Mouse (Mus musculus) CH12.LX (cell line): Measurements from ENCODE around the gene Spsb4. TPM values are rescaled to one million over a fixed set of nuclear protein-coding genes. Genes with fewer than 3 reads are reported as not detected.
A peak's percentile ranks its signal among the peaks of the same experiment; 100 is the strongest.

Experiments
- DNase-seq: peaks from one replicate; pipeline ENCODE4 v3.0.0-alpha.2; 2013; ENCODE audit errors: extremely low read depth
- H3K27ac ChIP-seq: 2 replicates; pipeline ENCODE4 v1.5.1; 2012; ENCODE audit warnings: low read depth, mild to moderate bottlenecking, control low read depth, moderate library complexity; ENCODE audit not compliant: insufficient read depth
- H3K27me3 ChIP-seq: replicated peaks from 2 replicates; pipeline ENCODE3; 2012; ENCODE audit warnings: inconsistent platforms
- H3K36me3 ChIP-seq, 2 experiments: replicated peaks in 1 of 2; 2 replicates each; pipeline versions ENCODE3 to v1.6.1; 2012; ENCODE audit warnings: inconsistent platforms in 1 of 2, low read length in 1 of 2, mild to moderate bottlenecking in 1 of 2, mixed read lengths in 1 of 2, moderate library complexity in 1 of 2; ENCODE audit not compliant: control insufficient read depth in 1 of 2, insufficient read depth in 1 of 2
- H3K4me1 ChIP-seq, 2 experiments: 2 replicates each; pipeline ENCODE4 v1.6.1; 2012; ENCODE audit warnings: inconsistent platforms in 1 of 2, moderate library complexity in 1 of 2; ENCODE audit not compliant: insufficient read depth in 2 of 2, control insufficient read depth in 1 of 2
- H3K4me2 ChIP-seq: 2 replicates; pipeline ENCODE4 v1.6.1; 2012; ENCODE audit warnings: low read depth, mild to moderate bottlenecking, control low read depth; ENCODE audit not compliant: poor library complexity, insufficient read depth, severe bottlenecking
- H3K4me3 ChIP-seq, 3 experiments: fragments of 150-350 bp in 1 of 3; sonication (generic) in 1 of 3; replicated peaks in 1 of 3; 2 replicates each; pipeline versions ENCODE3 to v1.5.1; 2011 to 2012; ENCODE audit warnings: low read depth in 2 of 3, low read length in 2 of 3, mild to moderate bottlenecking in 2 of 3, moderate library complexity in 2 of 3, control low read depth in 1 of 3, improper control_type of control experiment in 1 of 3, inconsistent platforms in 1 of 3, mixed read lengths in 1 of 3; ENCODE audit not compliant: poor library complexity in 1 of 3
- H3K79me2 ChIP-seq: replicated peaks from 2 replicates; pipeline ENCODE4 v1.6.1; 2012; ENCODE audit warnings: mild to moderate bottlenecking, moderate library complexity; ENCODE audit not compliant: control insufficient read depth, poor library complexity, insufficient read depth, severe bottlenecking; ENCODE audit errors: extremely low read depth
- H3K9ac ChIP-seq: 2 replicates; pipeline ENCODE4 v1.6.1; 2012; ENCODE audit warnings: low read depth, mild to moderate bottlenecking, control low read depth, moderate library complexity; ENCODE audit not compliant: insufficient read depth
- H3K9me3 ChIP-seq: replicated peaks from 2 replicates; pipeline ENCODE3; 2012; ENCODE audit warnings: low read length, inconsistent platforms, mixed read lengths
- BHLHE40 ChIP-seq: IDR thresholded peaks from 2 replicates; pipeline ENCODE4 v1.6.1; 2011; ENCODE audit warnings: mild to moderate bottlenecking, low read depth, low read length, improper control_type of control experiment
- CHD1 ChIP-seq: IDR thresholded peaks from 2 replicates; pipeline ENCODE4 v1.6.1; 2012; ENCODE audit warnings: low read depth, low read length, improper control_type of control experiment, inconsistent platforms
- CTCF ChIP-seq, 2 experiments: IDR thresholded peaks in 1 of 2; conservative IDR thresholded peaks in 1 of 2; 2 replicates each; pipeline ENCODE4 v1.5.1; 2011 to 2012; ENCODE audit warnings: low read depth in 2 of 2, low read length in 2 of 2, improper control_type of control experiment in 1 of 2, inconsistent platforms in 1 of 2, mild to moderate bottlenecking in 1 of 2, moderate library complexity in 1 of 2
- EP300 ChIP-seq: IDR thresholded peaks from 2 replicates; pipeline ENCODE4 v1.6.1; 2011; ENCODE audit warnings: low read length, improper control_type of control experiment
- JUND ChIP-seq: conservative IDR thresholded peaks from 2 replicates; pipeline ENCODE4 v1.6.1; 2011; ENCODE audit warnings: low read depth, low read length, improper control_type of control experiment
- KAT2A ChIP-seq: IDR thresholded peaks from 2 replicates; pipeline ENCODE4 v1.6.1; 2012; ENCODE audit warnings: low read length, improper control_type of control experiment, inconsistent platforms; ENCODE audit not compliant: insufficient replicate concordance
- MYC ChIP-seq: IDR thresholded peaks from 2 replicates; pipeline ENCODE4 v1.6.1; 2011; ENCODE audit warnings: low read depth, mild to moderate bottlenecking, improper control_type of control experiment, low read length
- NELFE ChIP-seq: IDR thresholded peaks from 2 replicates; pipeline ENCODE4 v1.6.1; 2011; ENCODE audit warnings: low read depth, low read length, improper control_type of control experiment
- POLR2A ChIP-seq: IDR thresholded peaks from 2 replicates; pipeline ENCODE4 v1.6.1; 2011; ENCODE audit warnings: low read depth, mild to moderate bottlenecking, improper control_type of control experiment, low read length
- POLR2AphosphoS2 ChIP-seq: IDR thresholded peaks from 2 replicates; pipeline ENCODE4 v1.6.1; 2011; ENCODE audit warnings: low read depth, low read length, improper control_type of control experiment
- RAD21 ChIP-seq: IDR thresholded peaks from 2 replicates; pipeline ENCODE4 v1.6.1; 2011; ENCODE audit warnings: low read depth, mild to moderate bottlenecking, low read length, improper control_type of control experiment, moderate library complexity
- SIN3A ChIP-seq: IDR thresholded peaks from 2 replicates; pipeline ENCODE4 v1.6.1; 2012; ENCODE audit warnings: low read length, improper control_type of control experiment, inconsistent platforms
- SMC3 ChIP-seq: IDR thresholded peaks from 2 replicates; pipeline ENCODE4 v1.6.1; 2011; ENCODE audit warnings: low read depth, low read length, improper control_type of control experiment
- TCF12 ChIP-seq: IDR thresholded peaks from 2 replicates; pipeline ENCODE4 v1.6.1; 2014; ENCODE audit warnings: low read depth, mild to moderate bottlenecking, inconsistent platforms, low read length, improper control_type of control experiment
- UBTF ChIP-seq: IDR thresholded peaks from 2 replicates; pipeline ENCODE4 v1.6.1; 2012; ENCODE audit warnings: low read depth, mild to moderate bottlenecking, inconsistent platforms, low read length, improper control_type of control experiment, moderate library complexity
- USF2 ChIP-seq: conservative IDR thresholded peaks from 2 replicates; pipeline ENCODE4 v1.6.1; 2011; ENCODE audit warnings: low read depth, low read length, improper control_type of control experiment
- ZC3H11A ChIP-seq: IDR thresholded peaks from 2 replicates; pipeline ENCODE4 v1.6.1; 2012; ENCODE audit warnings: low read depth, mild to moderate bottlenecking, inconsistent platforms, low read length, improper control_type of control experiment
- ZMIZ1 ChIP-seq: IDR thresholded peaks from 2 replicates; pipeline ENCODE4 v1.6.1; 2012; ENCODE audit warnings: low read depth, mild to moderate bottlenecking, inconsistent platforms, low read length, improper control_type of control experiment
- dilution Hi-C: fragments of 300-500 bp; cut with MboI; formaldehyde crosslinking; loops from 2 replicates; pipeline ENCODE4 v1.14.3; 2020; ENCODE audit warnings: low sequenced_read_pairs; ENCODE audit not compliant: extremely low pct_unique_long_range_greater_than_20kb, extremely low pct_ligation_motif_present
- in situ Hi-C: fragments of 300-500 bp; cut with MboI; formaldehyde crosslinking; loops from 3 replicates; pipeline ENCODE4 v1.14.3; 2019; ENCODE audit warnings: low sequenced_read_pairs, low pct_ligation_motif_present, low pct_unique_long_range_greater_than_20kb, mixed read lengths
- polyA plus RNA-seq: library from polyadenylated mRNA; unstranded; fragments of >175 nt; gene quantifications from 2 replicates; pipeline ENCODE4 v1.2.1, GENCODE M21; 2012; ENCODE audit warnings: low read depth; ENCODE audit not compliant: insufficient read length
- total RNA-seq, 2 experiments: library from RNA; depleted of rRNA; stranded (reverse); fragments of 300-350 nt in 1 of 2; fragments of >200 nt in 1 of 2; gene quantifications; 2 replicates each; pipeline ENCODE4 v1.2.3; 2012 to 2014

The Spsb4 gene
- total and polyA plus RNA-seq, 3 experiments, result not detected

DNA sequence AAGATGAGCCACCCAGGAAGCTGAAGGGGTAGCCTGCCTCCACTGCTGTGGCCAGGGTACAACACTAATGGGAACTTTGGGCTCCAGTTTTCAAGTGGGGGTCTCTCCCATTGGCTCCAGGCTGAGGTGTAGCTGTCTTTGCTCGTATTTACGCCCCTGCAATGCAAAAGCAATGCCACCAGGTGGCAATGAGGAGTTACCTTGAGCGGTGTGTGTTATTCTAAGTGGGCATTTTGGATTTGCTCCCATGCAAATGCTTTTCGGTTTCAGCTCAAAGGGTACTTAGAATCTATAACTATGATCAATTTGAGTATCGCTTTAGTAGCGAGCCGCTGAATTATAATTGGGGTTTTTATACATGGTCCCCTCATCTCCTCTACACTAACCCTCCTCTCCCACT lies 57.6 kb downstream of the Spsb4 start:
- Histone ChIP-seq H3K9ac (no peak overlapping the region), H3K27ac (no peak overlapping the region), H3K4me2 (no peak overlapping the region), H3K27me3 (peaks cover 22% of the 10 kb centered on the region), H3K4me1 (no peaks in the 10 kb centered on the region), H3K9me3 (peaks cover 4% of the 10 kb centered on the region), H3K4me3 (no peak overlapping the region), H3K36me3 (no peaks in the 10 kb centered on the region), H3K79me2 (no peaks in the 10 kb centered on the region)
- in situ Hi-C loops (loop anchor here (10.0 kb wide), 1 partner anchor 104 kb away; no protein-coding TSS in a partner anchor), dilution Hi-C loops (no loop called here)
- TF ChIP-seq POLR2A, result no peak
- no peak for TF ChIP-seq USF2
- peak; percentile 80 for TF ChIP-seq SMC3
- TF ChIP-seq UBTF, result no peak
- no peak for TF ChIP-seq MYC
- no peak for TF ChIP-seq TCF12
- no peak for TF ChIP-seq POLR2AphosphoS2
- TF ChIP-seq ZC3H11A, result peak; percentile 33; the same call in 1 of the 2 replicates
- no peak for TF ChIP-seq EP300
- TF ChIP-seq BHLHE40, result no peak
- TF ChIP-seq SIN3A, result no peak
- TF ChIP-seq JUND, result no peak
- peak; percentile 36; the same call in 1 of the 2 replicates for TF ChIP-seq NELFE
- no peak for TF ChIP-seq ZMIZ1
- TF ChIP-seq RAD21, result peak; percentile 67
- TF ChIP-seq KAT2A, result no peak
- TF ChIP-seq CTCF (conservative IDR thresholded peaks at IDR 0.05 in 1 of 2, IDR thresholded peaks at IDR 0.05 in 1 of 2; ENCODE audit: low read depth in 2 of 2, low read length in 2 of 2), result peak; percentile 65 to 81
- peak; percentile 45 for DNase-seq

- in situ Hi-C loops, result loop anchor here (10.0 kb wide), 1 partner anchor 105 kb away; no protein-coding TSS in a partner anchor
- no peak overlapping the region for H3K4me2 ChIP-seq
- no peak overlapping the region for H3K9ac ChIP-seq
- no peaks in the 10 kb centered on the region for H3K36me3 ChIP-seq
- no peaks in the 10 kb centered on the region for H3K4me1 ChIP-seq
- dilution Hi-C loops, result no loop called here
- peaks cover 4% of the 10 kb centered on the region for H3K9me3 ChIP-seq
- TF ChIP-seq CTCF (conservative IDR thresholded peaks at IDR 0.05 in 1 of 2, IDR thresholded peaks at IDR 0.05 in 1 of 2; ENCODE audit: low read depth in 2 of 2, low read length in 2 of 2) (peak; percentile 57 to 71; a peak in 3 of 4 replicates), RAD21 (peak; percentile 22), SMC3 (peak; percentile 39), CHD1 (no peak)
- no peaks in the 10 kb centered on the region for H3K79me2 ChIP-seq
- H3K27me3 ChIP-seq, result peaks cover 26% of the 10 kb centered on the region
- no peak overlapping the region for H3K4me3 ChIP-seq
- peak; percentile 18 for DNase-seq
- H3K27ac ChIP-seq, result no peak overlapping the region
Observed at GRCm38 (mm10) chr9:96960241-96960640, 58.4 kb downstream of the Spsb4 start.
